Mouse (Mus musculus) right cerebral cortex, postnatal 14 days (tissue): ENCODE results near the gene Mab21l2.

ENCODE experiments used
- DNase-seq: peaks from one replicate; pipeline ENCODE4 v3.0.0; 2022

Gene Mab21l2

DNA sequence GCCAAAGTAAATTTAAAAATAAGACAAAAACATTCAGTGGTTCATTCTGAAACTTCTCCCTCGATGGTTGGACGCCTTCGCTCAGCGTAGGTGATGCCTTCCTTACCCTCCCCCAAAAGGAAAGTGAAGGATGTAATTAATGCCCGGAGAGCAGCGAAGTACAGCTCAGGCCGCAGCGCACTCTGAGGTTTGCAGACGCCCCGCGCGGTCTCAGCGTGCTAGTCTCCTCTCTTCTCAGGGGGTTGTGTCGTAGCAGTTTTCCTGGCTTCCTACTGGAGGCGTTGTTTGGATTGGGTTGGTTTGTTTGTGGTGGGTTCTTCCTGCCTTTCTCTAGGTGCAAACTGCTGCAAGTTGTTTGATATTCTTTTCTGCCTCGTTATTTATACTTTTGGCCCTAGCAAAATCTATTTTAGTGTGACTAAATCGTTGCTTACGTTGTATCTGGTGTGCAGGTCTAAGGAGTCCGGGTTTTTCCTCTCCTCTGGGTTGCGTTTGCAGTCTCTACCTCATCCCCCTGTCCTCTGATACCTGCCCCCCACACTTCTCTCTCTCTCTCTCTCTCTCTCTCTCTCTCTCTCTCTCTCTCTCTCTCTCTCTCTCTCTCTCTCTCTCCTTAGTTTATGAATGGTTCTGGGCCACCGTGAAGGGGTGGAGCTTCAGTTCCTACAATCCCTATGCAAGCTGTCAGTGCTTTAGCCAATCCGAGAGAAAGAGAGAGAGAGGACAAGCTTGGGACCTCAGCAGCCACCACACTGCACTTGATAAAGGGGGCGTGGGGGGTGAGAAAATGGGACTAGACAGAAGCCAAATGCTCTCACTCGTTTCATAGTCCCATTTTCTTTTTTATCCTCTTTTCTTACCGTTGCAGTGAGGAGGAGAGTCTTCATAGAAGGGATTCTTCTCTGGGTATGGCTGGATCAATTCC is at the start of gene Mab21l2:
Gene Mab21l2, minus strand, starts transcription at position 539 of the 925 bp plus-strand sequence.
- no peak for DNase-seq

GRCm38 (mm10) chr3:86575312-86575711 is 26.9 kb upstream of the Mab21l2 start:
- DNase-seq = no peak

DNA sequence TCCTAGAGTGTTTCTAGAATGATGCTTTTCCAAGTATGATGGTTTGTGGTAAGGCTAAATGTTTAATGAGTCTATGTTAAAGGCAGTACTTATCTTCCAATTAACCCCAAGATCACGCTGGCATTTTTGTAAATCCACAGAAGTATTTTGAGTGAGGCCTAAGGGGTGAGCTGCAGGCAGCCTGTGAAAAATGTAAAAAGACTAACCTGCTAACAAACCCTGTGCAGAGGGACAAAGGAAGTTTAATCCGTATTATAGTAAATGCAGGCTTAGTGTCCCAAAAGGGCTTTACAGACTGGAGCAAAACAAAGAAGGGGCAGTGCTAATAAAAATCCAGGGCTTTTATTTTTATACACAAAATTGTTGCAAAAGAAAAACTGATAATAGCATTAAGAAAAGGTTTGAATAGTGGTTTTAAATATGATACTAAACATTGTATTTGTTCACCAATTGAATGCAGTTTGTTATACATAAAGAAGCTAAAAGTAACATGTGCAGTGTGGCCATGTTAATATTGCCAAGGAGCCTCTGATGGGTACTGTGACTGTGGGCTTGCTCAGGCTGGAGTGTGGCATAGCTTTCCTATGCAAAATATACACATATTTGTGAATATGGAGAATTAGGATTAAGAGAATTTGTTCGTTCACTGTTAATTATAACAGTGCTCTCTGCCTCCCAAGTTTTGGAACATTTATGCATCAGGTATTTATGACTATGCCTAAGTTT is 24.3 kb upstream of the Mab21l2 start:
- no peak for DNase-seq

GRCm38 (mm10) chr3:86571518-86571917 is 23.1 kb upstream of the Mab21l2 start:
- DNase-seq = no peak

GRCm38 (mm10) chr3:86567312-86567711 is 18.9 kb upstream of the Mab21l2 start:
- no peak for DNase-seq

- DNase-seq = no peak
Observed at GRCm38 (mm10) chr3:86561396-86561795, 13.0 kb upstream of the Mab21l2 start.

DNA sequence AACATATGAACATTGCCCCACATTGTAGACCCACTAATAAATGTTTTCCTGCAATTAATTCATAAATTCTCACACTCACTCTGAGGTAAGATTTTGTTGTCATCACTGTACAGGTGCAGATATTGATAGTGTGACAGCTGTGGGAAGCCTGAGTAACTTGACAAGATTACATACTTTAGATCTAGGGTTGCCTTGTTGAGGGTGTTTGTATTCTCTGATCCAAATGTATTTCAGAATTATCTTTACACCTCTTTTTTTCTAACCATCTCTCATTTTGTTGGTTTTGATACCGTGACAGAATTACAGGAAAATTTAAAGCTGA is 12.6 kb upstream of the Mab21l2 start:
- DNase-seq = no peak

DNA sequence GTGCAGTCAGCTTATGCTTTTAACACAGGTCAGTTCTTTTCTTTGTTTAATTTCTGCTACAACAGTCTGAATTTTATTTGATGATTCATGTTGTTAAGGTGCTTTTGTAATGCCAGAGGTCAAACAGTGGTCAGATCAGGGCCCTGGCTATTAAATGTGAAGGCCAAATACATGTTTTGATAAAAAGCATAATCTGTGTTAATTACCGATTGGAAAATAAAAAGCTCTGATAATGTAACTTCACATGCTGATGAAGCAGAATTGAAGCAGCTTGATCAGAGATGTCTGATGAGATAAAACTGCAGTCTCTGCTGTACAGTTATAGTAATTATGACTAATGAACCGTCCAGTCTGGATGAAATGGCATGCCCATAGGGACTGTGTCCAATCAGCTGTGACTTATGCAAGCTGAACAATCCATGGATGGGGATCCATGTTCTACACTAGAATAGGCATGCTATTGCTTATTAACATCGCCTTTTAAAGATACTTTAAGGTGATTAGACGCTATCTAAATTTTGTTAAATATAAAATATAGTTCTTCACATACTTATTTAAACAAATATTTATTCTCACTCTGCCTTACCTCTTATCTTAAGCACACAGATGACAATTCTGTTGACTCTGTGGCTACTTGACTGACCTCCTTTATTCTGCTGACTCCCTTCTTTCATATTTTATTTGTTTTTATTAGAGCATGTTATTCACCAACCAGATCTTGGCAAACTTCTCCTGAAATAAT is 12.0 kb upstream of the Mab21l2 start:
- no peak for DNase-seq

DNA sequence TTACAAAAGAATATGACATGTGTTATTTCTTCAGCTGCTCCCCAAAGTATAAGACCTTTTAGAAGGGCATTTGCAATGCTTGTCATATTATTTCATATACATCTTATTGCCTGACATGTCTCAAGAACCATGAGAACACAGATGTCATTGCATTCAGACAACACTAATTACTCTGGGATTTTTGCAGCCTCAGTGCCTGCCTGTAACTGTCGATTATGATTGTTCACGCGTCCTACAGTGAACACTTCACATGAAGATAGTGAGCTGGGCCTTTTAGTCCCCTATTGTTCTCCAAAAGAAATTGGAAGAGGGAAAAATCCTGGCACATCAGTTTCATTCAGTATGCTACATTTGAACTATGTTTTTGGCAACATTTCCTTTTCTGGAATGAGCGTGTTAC is 11.2 kb upstream of the Mab21l2 start:
- no peak for DNase-seq

GRCm38 (mm10) chr3:86558976-86559375 is 10.5 kb upstream of the Mab21l2 start:
- no peak for DNase-seq

DNA sequence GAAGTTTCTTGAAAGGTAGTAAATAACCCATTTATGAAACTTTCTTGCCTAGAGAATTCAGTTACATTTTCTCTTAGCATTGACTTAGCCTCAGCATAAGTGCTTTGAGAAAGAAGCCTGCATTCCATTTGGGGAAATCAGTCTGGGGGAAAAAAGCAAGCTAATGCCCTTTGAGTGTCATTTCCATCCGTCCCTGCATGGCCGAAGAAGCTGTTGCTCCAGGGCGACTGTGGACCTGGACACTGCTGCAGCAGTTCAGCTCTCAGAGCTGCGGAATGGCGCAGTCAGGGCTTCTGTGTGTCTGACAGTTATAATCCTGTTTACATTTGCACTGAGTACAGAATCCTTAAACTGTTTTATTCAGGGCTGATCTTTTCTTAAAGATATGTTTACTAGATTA is 3.7 kb upstream of the Mab21l2 start:
- no peak for DNase-seq

- no peak for DNase-seq
Observed at GRCm38 (mm10) chr3:86551011-86551728, 2.7 kb upstream of the Mab21l2 start.

DNA sequence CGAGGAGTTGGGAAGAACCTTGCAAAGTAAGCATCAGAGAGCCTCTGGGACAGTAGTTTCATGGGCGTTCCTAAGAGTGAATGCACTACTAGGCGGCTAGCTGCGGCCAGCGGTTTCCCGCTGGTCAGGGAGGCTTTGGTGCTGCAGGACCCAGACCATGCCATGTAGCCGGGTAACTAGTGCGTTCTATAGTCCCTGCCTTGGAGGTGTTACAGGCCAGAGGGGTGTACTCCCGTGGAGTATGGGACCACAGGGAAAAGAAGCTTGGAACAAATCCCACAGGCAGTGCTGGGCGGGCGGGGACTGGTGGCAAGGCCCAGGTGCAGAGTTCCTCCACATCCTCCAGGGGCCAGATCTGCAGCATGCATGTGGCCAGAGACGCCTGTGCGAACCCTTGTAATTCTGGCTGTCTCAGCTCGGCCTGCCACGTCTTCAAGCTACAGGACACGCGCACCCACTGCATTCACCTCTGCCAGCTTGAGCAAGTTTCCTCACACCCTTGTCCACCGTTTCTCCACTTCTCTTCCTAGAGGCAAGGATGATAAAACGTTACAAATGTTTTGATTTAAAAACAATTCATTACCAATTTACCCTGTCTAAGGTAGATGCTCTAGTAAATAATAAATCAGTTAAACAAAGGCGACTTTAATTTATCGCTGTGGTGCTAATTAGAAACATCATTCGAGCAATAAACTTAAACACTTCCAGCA is 2.0 kb upstream of the Mab21l2 start:
- DNase-seq = peak; percentile 6

DNA sequence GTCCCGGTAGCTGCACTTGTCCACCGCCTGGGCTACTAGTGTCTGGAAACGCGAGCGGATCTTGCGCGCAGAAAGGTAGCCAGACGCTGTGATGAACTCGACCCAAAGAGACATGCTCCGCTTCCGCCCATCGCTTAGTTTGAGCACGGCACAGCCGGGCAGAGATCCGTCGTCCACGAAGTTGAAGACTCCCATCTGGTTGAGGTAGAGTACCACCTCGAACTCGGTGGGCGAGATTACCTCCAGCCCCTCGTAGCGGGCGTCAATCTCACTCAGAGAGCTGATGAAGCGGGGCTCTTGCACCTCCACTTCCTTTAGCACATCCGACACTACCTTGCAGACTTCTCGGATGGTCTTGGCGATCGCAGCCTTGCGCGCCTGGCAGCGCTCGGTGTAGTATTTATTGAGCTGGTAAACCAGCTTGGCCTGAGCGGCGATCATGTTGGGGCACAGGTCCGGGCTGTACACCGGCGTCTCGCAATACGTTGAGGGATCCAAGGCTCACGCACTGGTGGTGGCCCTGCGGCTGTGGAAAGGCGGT is 1.1 kb downstream of the Mab21l2 start:
- no peak for DNase-seq

DNA sequence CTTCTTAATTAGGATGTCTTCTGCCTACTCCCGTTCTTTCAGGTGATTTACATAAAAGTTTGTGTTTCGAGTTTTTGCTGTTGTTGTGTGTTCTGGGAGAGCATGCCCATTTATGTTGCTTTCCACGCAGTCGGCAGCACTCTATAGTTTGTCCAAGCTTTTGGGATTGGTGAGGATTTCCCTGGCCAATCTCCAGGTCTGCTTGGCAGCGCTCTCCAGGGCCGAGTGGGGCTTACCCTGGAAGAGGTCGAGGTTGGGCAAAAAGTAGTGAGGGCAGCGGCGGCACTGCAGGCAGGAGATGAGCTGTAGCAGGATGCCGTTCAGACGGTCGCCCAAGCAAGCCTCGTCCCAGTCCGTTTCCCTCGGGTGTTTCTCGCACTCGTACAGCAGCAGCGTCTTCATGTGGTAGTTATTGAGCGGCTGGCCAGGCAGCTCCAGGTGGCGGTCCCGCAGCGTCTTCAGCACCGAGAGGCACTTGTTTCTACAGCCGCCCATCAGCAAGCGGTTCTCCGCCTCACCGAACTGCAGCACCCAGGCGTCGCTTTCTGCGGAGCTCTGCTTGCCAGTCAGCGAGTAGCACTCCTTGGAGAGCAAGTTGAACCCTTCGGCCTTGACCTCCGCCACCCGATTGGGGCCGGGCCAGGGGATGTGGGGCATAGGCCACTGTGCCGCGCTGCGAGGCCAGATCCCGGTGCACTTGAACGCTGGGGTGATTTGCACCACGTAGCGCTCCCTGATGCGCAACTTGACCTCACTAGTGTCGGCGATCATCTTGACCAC is 1.8 kb downstream of the Mab21l2 start:
- DNase-seq = peak; percentile 26

- no peak for DNase-seq
Observed at GRCm38 (mm10) chr3:86545945-86546344, 2.5 kb downstream of the Mab21l2 start.

DNA sequence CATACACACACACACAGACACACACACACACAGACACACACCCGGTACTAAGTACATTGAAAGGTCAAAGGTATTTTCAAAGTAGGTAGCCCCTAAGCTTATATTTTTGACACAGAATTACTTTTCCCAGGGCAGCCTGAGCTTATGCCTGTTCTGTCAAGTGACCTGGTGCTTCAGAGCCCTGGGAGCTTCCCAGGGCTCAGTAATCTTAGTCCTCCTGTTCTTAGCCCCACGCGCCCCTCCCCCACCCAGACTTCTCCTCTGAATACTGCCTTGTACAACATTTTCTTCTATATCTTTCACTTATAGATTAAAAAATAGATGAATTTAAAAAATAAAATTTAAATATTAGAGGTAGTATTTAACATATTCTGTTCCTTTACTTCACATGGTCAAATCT is 3.6 kb downstream of the Mab21l2 start:
- no peak for DNase-seq

- DNase-seq = no peak
Observed at GRCm38 (mm10) chr3:86541863-86542397, 6.5 kb downstream of the Mab21l2 start.

DNA sequence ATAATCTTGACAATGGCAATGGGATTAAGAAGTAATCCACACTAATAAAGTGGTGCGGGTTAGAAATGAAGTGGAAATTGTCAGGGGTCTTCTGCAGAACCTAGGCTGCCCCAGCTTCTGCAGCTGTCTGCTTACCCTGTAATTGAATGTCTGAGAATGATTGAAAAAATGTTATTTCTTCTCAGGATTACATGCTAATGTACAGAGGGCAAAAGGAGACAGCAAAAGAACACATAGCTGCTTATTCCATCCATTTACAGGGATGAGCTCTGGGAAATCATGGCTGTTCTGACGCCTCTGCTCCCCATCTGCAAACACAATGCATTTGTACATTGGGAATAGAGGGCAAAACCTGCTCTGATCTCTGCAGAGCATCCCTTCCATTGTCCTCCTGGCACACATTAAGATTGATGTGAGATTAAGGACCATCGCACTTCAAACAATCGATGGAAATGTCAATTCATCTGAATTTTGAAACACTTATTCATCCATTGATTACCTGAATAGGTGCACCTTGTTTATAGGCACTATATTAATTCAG is 7.3 kb downstream of the Mab21l2 start:
- no peak for DNase-seq

- DNase-seq = no peak
Observed at GRCm38 (mm10) chr3:86539555-86540168, 8.8 kb downstream of the Mab21l2 start.
